Mouse (Mus musculus) myocyte (in vitro differentiated cells): ENCODE measurements around the gene Dvl1. TPM values are rescaled to one million over a fixed set of nuclear protein-coding genes. Genes with fewer than 3 reads are reported as not detected.
A peak's percentile ranks its signal among the peaks of the same experiment; 100 is the strongest.

Source experiments
- H3K27me3 ChIP-seq: one replicate; pipeline ENCODE4 v1.6.1; 2011; ENCODE audit not compliant: control insufficient read depth, insufficient read depth, insufficient read length
- H3K36me3 ChIP-seq: one replicate; pipeline ENCODE4 v1.6.1; 2011; ENCODE audit not compliant: control insufficient read depth, insufficient read depth
- H3K4me2 ChIP-seq: one replicate; pipeline ENCODE4 v1.6.1; 2011; ENCODE audit warnings: low read depth, control low read depth
- H3K4me3 ChIP-seq: one replicate; pipeline ENCODE4 v1.5.1; 2011; ENCODE audit warnings: mild to moderate bottlenecking, control low read depth, moderate library complexity
- H3K79me2 ChIP-seq: one replicate; pipeline ENCODE4 v1.6.1; 2011; ENCODE audit not compliant: control insufficient read depth, insufficient read depth
- H3ac ChIP-seq: one replicate; pipeline ENCODE4 v1.6.1; 2011; ENCODE audit not compliant: control insufficient read depth, insufficient read length
- CEBPB ChIP-seq: IDR thresholded peaks from 2 replicates; pipeline ENCODE4 v1.6.1; 2011; ENCODE audit warnings: mild to moderate bottlenecking, moderate library complexity; ENCODE audit not compliant: poor library complexity, insufficient read depth, severe bottlenecking
- E2F4 ChIP-seq: IDR thresholded peaks from one replicate; pipeline ENCODE4 v1.6.1; 2011; ENCODE audit warnings: mild to moderate bottlenecking, control low read depth, moderate library complexity; ENCODE audit not compliant: insufficient read depth
- MAX ChIP-seq: IDR thresholded peaks from one replicate; pipeline ENCODE4 v1.6.1; 2011; ENCODE audit warnings: low read depth, mild to moderate bottlenecking, control low read depth
- MYOD1 ChIP-seq, 3 experiments: IDR thresholded peaks; one replicate each; pipeline ENCODE4 v1.6.1; 2011; ENCODE audit warnings: control low read depth in 2 of 3, low read depth in 2 of 3, mild to moderate bottlenecking in 2 of 3, moderate library complexity in 1 of 3; ENCODE audit not compliant: insufficient read length in 2 of 3, control insufficient read depth in 1 of 3
- MYOG ChIP-seq, 3 experiments: IDR thresholded peaks; one replicate each; pipeline ENCODE4 v1.6.1; 2011; ENCODE audit warnings: control low read depth in 2 of 3, low read depth in 2 of 3, mild to moderate bottlenecking in 2 of 3; ENCODE audit not compliant: insufficient read length in 2 of 3, control insufficient read depth in 1 of 3, insufficient read depth in 1 of 3
- POLR2A ChIP-seq: IDR thresholded peaks from one replicate; pipeline ENCODE4 v1.6.1; 2011; ENCODE audit warnings: low read depth, mild to moderate bottlenecking, control low read depth, moderate library complexity; ENCODE audit not compliant: insufficient read length
- POLR2AphosphoS2 ChIP-seq: IDR thresholded peaks from one replicate; pipeline ENCODE4 v1.6.1; 2011; ENCODE audit warnings: low read depth, control low read depth; ENCODE audit not compliant: insufficient read length
- REST ChIP-seq: IDR thresholded peaks from one replicate; pipeline ENCODE4 v1.6.1; 2011; ENCODE audit warnings: mild to moderate bottlenecking, control low read depth, moderate library complexity; ENCODE audit not compliant: insufficient read depth, insufficient read length
- SRF ChIP-seq: IDR thresholded peaks from one replicate; pipeline ENCODE4 v1.6.1; 2011; ENCODE audit warnings: low read depth; ENCODE audit not compliant: control insufficient read depth, insufficient read length
- TCF12 ChIP-seq: IDR thresholded peaks from one replicate; pipeline ENCODE4 v1.6.1; 2011; ENCODE audit warnings: mild to moderate bottlenecking, control low read depth; ENCODE audit not compliant: poor library complexity, insufficient read depth, severe bottlenecking
- TCF3 ChIP-seq: IDR thresholded peaks from one replicate; pipeline ENCODE4 v1.6.1; 2011; ENCODE audit warnings: low read depth, control low read depth; ENCODE audit not compliant: insufficient read length
- USF1 ChIP-seq: IDR thresholded peaks from one replicate; pipeline ENCODE4 v1.6.1; 2011; ENCODE audit warnings: low read depth, mild to moderate bottlenecking, control low read depth, moderate library complexity
- polyA plus RNA-seq: library from polyadenylated mRNA; unstranded; fragments of >200 nt; fragmentation: generic; extraction: Trizol; gene quantifications from one replicate; pipeline ENCODE4 v1.2.1, GENCODE M21; 2012; ENCODE audit warnings: missing spikeins

Gene Dvl1
- polyA plus RNA-seq, 1 experiment = 98.4 TPM

DNA sequence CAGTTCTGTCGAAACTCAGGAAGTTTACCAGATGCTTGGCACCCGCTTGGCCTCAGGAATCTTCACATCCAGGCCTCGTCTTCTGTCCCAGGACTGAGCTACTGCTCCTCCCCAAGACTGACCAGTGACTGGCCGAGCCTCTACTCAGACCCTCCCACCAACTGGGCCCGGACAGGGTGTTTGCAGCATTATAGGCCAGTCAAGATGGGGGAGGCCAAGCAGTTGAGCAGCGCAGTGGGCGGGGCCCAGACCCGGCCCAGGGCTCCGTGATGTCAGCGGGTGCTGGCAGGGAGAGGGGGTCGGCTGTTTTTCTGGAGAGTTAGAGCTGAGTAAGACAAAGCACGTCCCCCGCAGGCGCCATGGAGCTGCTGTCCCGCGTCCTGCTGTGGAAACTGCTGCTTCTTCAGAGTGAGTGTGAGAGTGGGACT lies 7.7 kb upstream of the Dvl1 start, which contains the start of gene Mxra8:
TSS of gene Mxra8 (plus strand) at position 198 of the 428 bp plus-strand sequence.
- peak within 1 kb of the TSS; percentile 2 for H3ac ChIP-seq
- H3K27me3 ChIP-seq = no peaks in the 10 kb centered on the region
- peaks cover 6% of the 10 kb centered on the region for H3K36me3 ChIP-seq
- peak within 1 kb of the TSS; percentile 38 for H3K4me3 ChIP-seq
- peak; percentile 20 for TF ChIP-seq POLR2AphosphoS2
- TF ChIP-seq TCF12 = no peak
- TF ChIP-seq POLR2A = peak; percentile 10
- H3K79me2 ChIP-seq = peaks cover 6% of the 10 kb centered on the region
- H3K4me2 ChIP-seq = peak within 1 kb of the TSS; percentile 78

DNA sequence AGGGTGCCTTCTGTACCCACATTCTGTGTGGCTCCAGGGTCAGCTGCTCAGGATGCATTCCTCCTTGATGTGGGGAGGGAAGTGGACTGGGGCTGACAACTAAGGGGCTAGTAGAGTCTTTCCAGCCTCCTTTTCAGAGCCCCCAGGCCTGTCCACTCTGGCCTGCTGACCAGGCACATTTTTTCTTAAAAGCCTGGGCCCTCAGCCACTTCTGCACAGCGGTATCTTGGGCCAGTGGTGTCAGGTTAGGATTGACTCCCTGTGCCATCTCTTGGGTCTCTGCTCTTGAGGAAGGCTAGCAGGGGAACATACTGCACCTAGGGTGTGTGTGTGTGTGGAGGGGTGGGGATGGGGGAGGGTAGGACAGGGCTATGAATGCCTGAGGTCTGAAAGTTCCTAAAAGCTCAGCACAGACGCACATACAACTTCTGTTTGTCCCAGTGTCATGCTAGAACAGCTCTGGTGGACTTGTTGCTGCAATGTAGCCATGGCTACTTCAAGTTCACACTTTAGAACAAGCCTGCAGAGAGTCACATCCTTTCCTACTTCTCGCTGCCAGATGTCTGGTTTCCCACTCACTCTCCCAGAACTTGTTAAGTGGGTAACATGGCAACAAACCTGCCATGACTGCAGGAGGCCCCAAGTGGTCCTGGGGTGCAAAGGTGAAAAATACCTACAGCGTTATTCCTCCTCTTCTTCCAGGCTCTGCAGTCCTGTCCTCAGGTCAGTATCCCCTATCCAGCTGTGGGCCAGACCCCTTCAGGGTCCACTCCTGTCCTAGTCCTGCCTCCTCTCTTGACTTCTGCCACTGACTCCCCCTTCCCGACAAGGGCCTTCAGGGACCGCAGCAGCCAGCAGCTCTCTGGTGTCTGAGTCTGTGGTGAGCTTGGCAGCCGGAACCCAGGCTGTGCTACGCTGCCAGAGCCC lies 6.9 kb upstream of the Dvl1 start:
- peak overlapping the region; percentile 38 for H3K4me3 ChIP-seq
- TF ChIP-seq MYOD1 (IDR thresholded peaks at IDR 0.05; ENCODE audit: control insufficient read depth in 1 of 3, insufficient read length in 2 of 3, low read depth in 2 of 3) = no peak
- no peak for TF ChIP-seq TCF12
- TF ChIP-seq POLR2AphosphoS2 = no peak
- no peak for TF ChIP-seq SRF
- TF ChIP-seq USF1 = no peak
- TF ChIP-seq REST = no peak
- TF ChIP-seq E2F4 = no peak
- TF ChIP-seq TCF3 = no peak
- TF ChIP-seq POLR2A = no peak
- TF ChIP-seq CEBPB = no peak
- TF ChIP-seq MAX = no peak
- TF ChIP-seq MYOG (IDR thresholded peaks at IDR 0.05; ENCODE audit: control insufficient read depth in 1 of 3, insufficient read depth in 1 of 3, insufficient read length in 2 of 3, low read depth in 2 of 3) = no peak
- H3K79me2 ChIP-seq = peaks cover 6% of the 10 kb centered on the region
- peak overlapping the region; percentile 2 for H3ac ChIP-seq
- H3K36me3 ChIP-seq = peaks cover 6% of the 10 kb centered on the region
- H3K27me3 ChIP-seq = no peaks in the 10 kb centered on the region
- peak overlapping the region; percentile 78 for H3K4me2 ChIP-seq

DNA sequence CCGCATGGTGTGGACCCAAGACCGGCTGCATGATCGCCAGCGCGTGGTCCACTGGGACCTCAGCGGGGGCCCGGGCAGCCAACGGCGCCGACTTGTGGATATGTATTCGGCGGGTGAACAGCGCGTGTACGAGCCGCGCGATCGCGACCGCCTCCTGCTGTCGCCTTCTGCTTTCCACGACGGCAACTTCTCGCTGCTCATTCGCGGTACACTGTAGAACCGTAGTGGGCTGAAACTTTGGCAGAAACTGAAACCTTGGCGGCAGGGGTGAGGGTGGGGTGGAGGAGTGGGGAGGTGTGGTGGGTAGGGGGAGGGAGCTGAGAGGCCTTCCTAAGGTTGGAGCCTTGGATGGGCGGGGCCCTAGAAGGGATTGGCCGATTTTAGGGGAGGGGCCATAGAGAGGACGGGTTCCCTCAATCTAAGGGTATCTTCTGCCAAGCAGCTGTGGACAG lies 6.2 kb upstream of the Dvl1 start:
- Histone ChIP-seq H3K4me2 (peak overlapping the region; percentile 78), H3ac (no peak overlapping the region), H3K36me3 (peaks cover 6% of the 10 kb centered on the region), H3K4me3 (peak overlapping the region; percentile 38), H3K27me3 (no peaks in the 10 kb centered on the region), H3K79me2 (peaks cover 6% of the 10 kb centered on the region)
- peak; percentile 32 for TF ChIP-seq POLR2A
- no peak for TF ChIP-seq MAX

DNA sequence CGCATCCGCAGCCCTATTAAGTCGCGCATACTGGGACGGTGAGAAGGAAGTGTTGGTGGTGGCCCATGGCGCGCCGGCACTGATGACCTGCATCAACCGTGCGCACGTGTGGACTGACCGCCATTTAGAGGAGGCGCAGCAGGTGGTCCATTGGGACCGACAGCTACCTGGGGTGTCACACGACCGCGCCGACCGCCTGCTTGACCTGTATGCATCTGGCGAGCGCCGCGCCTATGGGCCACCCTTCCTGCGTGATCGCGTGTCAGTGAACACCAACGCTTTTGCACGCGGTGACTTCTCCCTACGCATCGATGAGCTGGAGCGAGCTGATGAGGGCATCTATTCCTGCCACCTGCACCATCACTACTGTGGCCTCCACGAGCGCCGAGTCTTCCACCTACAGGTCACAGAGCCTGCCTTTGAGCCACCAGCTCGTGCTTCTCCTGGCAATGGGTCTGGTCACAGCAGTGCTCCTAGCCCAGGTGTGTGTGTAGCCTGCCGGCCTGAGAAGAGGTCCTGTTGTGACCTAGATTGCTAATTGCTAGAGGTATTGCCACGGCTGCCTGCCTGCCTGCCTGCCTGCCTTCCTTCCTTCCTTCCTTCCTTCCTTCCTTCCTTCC lies 5.4 kb upstream of the Dvl1 start:
- Histone ChIP-seq H3ac (no peak overlapping the region), H3K4me2 (no peak overlapping the region), H3K79me2 (peaks cover 6% of the 10 kb centered on the region), H3K36me3 (peaks cover 6% of the 10 kb centered on the region), H3K4me3 (peak overlapping the region; percentile 38), H3K27me3 (no peaks in the 10 kb centered on the region)
- no peak for TF ChIP-seq MAX
- TF ChIP-seq REST = no peak
- no peak for TF ChIP-seq TCF3
- TF ChIP-seq TCF12 = no peak

- H3K27me3 ChIP-seq = no peaks in the 10 kb centered on the region
- H3K4me3 ChIP-seq = no peak overlapping the region
- peaks cover 6% of the 10 kb centered on the region for H3K36me3 ChIP-seq
- TF ChIP-seq MYOD1 (IDR thresholded peaks at IDR 0.05; ENCODE audit: control insufficient read depth in 1 of 3, insufficient read length in 2 of 3, low read depth in 2 of 3) (no peak), CEBPB (no peak), USF1 (no peak), TCF3 (no peak), REST (no peak)
- H3K79me2 ChIP-seq = peaks cover 14% of the 10 kb centered on the region
- no peak overlapping the region for H3ac ChIP-seq
- no peak overlapping the region for H3K4me2 ChIP-seq
These were observed 4.0 kb upstream of the Dvl1 start for GRCm38 (mm10) chr4:155843231-155843630.
